Mouse (Mus musculus) lung, postnatal 0 days (tissue): ENCODE measurements around the gene Swt1. TPM values are rescaled to one million over a fixed set of nuclear protein-coding genes. Genes with fewer than 3 reads are reported as not detected.

ENCODE experiments used
- ATAC-seq: fragments of 200-750 bp; cut with Nextera tagmentation; 2 replicates; pipeline ENCODE4 v1.8.0; 2017; ENCODE audit warnings: moderate library complexity
- DNase-seq: peaks from one replicate; pipeline ENCODE4 v3.0.0-alpha.2; 2016; ENCODE audit warnings: low spot score
- H3K27ac ChIP-seq: fragments of 300-500 bp; sonication (generic); 2 replicates; pipeline ENCODE4 v1.5.1; 2014; ENCODE audit warnings: antibody characterized with exemption, mild to moderate bottlenecking, low read length, mixed read lengths
- H3K27me3 ChIP-seq: fragments of 300-500 bp; sonication (generic); replicated peaks from 2 replicates; pipeline ENCODE4 v1.6.1; 2014; ENCODE audit warnings: low read length, mixed read lengths; ENCODE audit not compliant: insufficient read depth
- H3K36me3 ChIP-seq: fragments of 300-500 bp; sonication (generic); 2 replicates; pipeline ENCODE4 v1.6.1; 2014; ENCODE audit warnings: low read length, mixed read lengths; ENCODE audit not compliant: insufficient read depth
- H3K4me1 ChIP-seq: fragments of 300-500 bp; sonication (generic); 2 replicates; pipeline ENCODE4 v1.6.1; 2014; ENCODE audit warnings: antibody characterized with exemption, low read depth, low read length, mixed read lengths; ENCODE audit not compliant: insufficient read depth
- H3K4me2 ChIP-seq: fragments of 300-500 bp; sonication (generic); replicated peaks from 2 replicates; pipeline ENCODE4 v1.6.1; 2014; ENCODE audit warnings: low read depth, mild to moderate bottlenecking, low read length, moderate library complexity, mixed read lengths
- H3K4me3 ChIP-seq: fragments of 300-500 bp; sonication (generic); 2 replicates; pipeline ENCODE4 v1.5.1; 2014; ENCODE audit warnings: low read depth, low read length
- H3K9ac ChIP-seq: fragments of 300-500 bp; sonication (generic); replicated peaks from 2 replicates; pipeline ENCODE4 v1.6.1; 2014; ENCODE audit warnings: low read depth, mild to moderate bottlenecking
- H3K9me3 ChIP-seq: fragments of 300-500 bp; sonication (generic); 2 replicates; pipeline ENCODE4 v1.6.1; 2016; ENCODE audit warnings: low read length, mixed read lengths
- CTCF ChIP-seq: IDR thresholded peaks from 2 replicates; pipeline ENCODE4 v1.5.1; 2016; ENCODE audit warnings: antibody characterized with exemption, mild to moderate bottlenecking
- EP300 ChIP-seq: IDR thresholded peaks from 2 replicates; pipeline ENCODE4 v1.6.1; 2016; ENCODE audit warnings: antibody characterized with exemption, mild to moderate bottlenecking, control low read depth
- WGBS: fragments of 180-500 bp; shearing (Covaris S2); extraction: QIAGEN DNeasy Blood & Tissue Kit; methylation state at CpG from one replicate; pipeline ENCODE4 v1.1.7; 2014; 5-methylcytosine and 5-hydroxymethylcytosine counted together
- polyA plus RNA-seq: library from polyadenylated mRNA; unstranded; fragments of >200 nt; fragmentation: Nextera tagmentation; extraction: Ambion mirVana; gene quantifications from 2 replicates; pipeline ENCODE4 v1.2.1, GENCODE M21; 2015

The Swt1 gene
- polyA plus RNA-seq, 1 experiment from 2014 or later, result 92.6 TPM

GRCm38 (mm10) chr1:151338941-151339340 is 89.3 kb downstream of the Swt1 start:
- 50% methylated on average over 2 of the region's 2 CpGs for WGBS
- H3K4me1 ChIP-seq, result peaks cover 3% of the 10 kb centered on the region; the same call in 1 of the 2 replicates
- no peaks in the 10 kb centered on the region for H3K36me3 ChIP-seq
- H3K27ac ChIP-seq, result no peak overlapping the region
- no peaks in the 10 kb centered on the region for H3K27me3 ChIP-seq
- no peak overlapping the region for H3K4me3 ChIP-seq
- ATAC-seq (peak; percentile 26; the same call in 1 of the 2 replicates), DNase-seq (peak; percentile 44)
- H3K9me3 ChIP-seq, result no peaks in the 10 kb centered on the region
- H3K9ac ChIP-seq, result no peak overlapping the region
- no peak overlapping the region for H3K4me2 ChIP-seq
- no peak for TF ChIP-seq CTCF
- TF ChIP-seq EP300, result no peak

- H3K4me3 ChIP-seq, result no peak overlapping the region
- H3K27ac ChIP-seq, result no peak overlapping the region
- H3K4me2 ChIP-seq, result no peak overlapping the region
- H3K27me3 ChIP-seq, result no peaks in the 10 kb centered on the region
- H3K36me3 ChIP-seq, result no peaks in the 10 kb centered on the region
- TF ChIP-seq EP300, result no peak
- TF ChIP-seq CTCF, result no peak
- H3K9me3 ChIP-seq, result no peaks in the 10 kb centered on the region
- no peak overlapping the region for H3K9ac ChIP-seq
- DNase-seq (no peak), ATAC-seq (0 out of 2 replicates have a peak, but pooled peaks have one; percentile 13)
- peaks cover 3% of the 10 kb centered on the region; the same call in 1 of the 2 replicates for H3K4me1 ChIP-seq
These were observed 90.0 kb downstream of the Swt1 start for GRCm38 (mm10) chr1:151338234-151338633.

GRCm38 (mm10) chr1:151332819-151333218 is 95.4 kb downstream of the Swt1 start:
- 83% methylated on average over 3 of the region's 3 CpGs for WGBS
- TF ChIP-seq EP300, result no peak
- no peak for TF ChIP-seq CTCF
- H3K4me3 ChIP-seq, result no peak overlapping the region

GRCm38 (mm10) chr1:151329601-151330000 is 98.7 kb downstream of the Swt1 start:
- Histone ChIP-seq H3K4me1 (no peaks in the 10 kb centered on the region), H3K27ac (no peak overlapping the region), H3K4me2 (no peak overlapping the region), H3K4me3 (no peak overlapping the region), H3K36me3 (no peaks in the 10 kb centered on the region), H3K27me3 (no peaks in the 10 kb centered on the region), H3K9me3 (no peaks in the 10 kb centered on the region), H3K9ac (no peak overlapping the region)
- no peak for DNase-seq
- ATAC-seq, result no peak
- TF ChIP-seq CTCF (no peak), EP300 (no peak)
- WGBS, result 71% methylated on average over 7 of the region's 7 CpGs

More at GRCm38 (mm10) chr1:151332819-151333218, 95.4 kb downstream of the Swt1 start:
- Histone ChIP-seq H3K9me3 (no peaks in the 10 kb centered on the region), H3K9ac (no peak overlapping the region), H3K27me3 (no peaks in the 10 kb centered on the region), H3K4me1 (no peaks in the 10 kb centered on the region), H3K4me2 (no peak overlapping the region), H3K36me3 (no peaks in the 10 kb centered on the region), H3K27ac (no peak overlapping the region)
- ATAC-seq (no peak), DNase-seq (no peak)

- 74% methylated on average over 14 of the region's 14 CpGs for WGBS
These were observed 99.7 kb downstream of the Swt1 start for GRCm38 (mm10) chr1:151328341-151329097.

GRCm38 (mm10) chr1:151325328-151325727 is 102.9 kb downstream of the Swt1 start:
- no peak overlapping the region for H3K27ac ChIP-seq
- no peaks in the 10 kb centered on the region for H3K36me3 ChIP-seq
- TF ChIP-seq CTCF (no peak), EP300 (no peak)
- no peaks in the 10 kb centered on the region for H3K4me1 ChIP-seq
- ATAC-seq (no peak), DNase-seq (no peak)
- H3K9ac ChIP-seq, result no peak overlapping the region
- no peak overlapping the region for H3K4me3 ChIP-seq
- H3K4me2 ChIP-seq, result no peak overlapping the region
- WGBS, result 54% methylated on average over 1 of the region's 1 CpGs
- no peaks in the 10 kb centered on the region for H3K27me3 ChIP-seq
- no peaks in the 10 kb centered on the region for H3K9me3 ChIP-seq

More at GRCm38 (mm10) chr1:151328341-151329097, 99.7 kb downstream of the Swt1 start:
- no peak overlapping the region for H3K4me2 ChIP-seq
- DNase-seq (no peak), ATAC-seq (no peak)
- H3K4me3 ChIP-seq, result no peak overlapping the region
- no peak for TF ChIP-seq CTCF
- no peak for TF ChIP-seq EP300
- no peaks in the 10 kb centered on the region for H3K9me3 ChIP-seq
- no peaks in the 10 kb centered on the region for H3K36me3 ChIP-seq
- H3K9ac ChIP-seq, result no peak overlapping the region
- no peaks in the 10 kb centered on the region for H3K27me3 ChIP-seq
- no peaks in the 10 kb centered on the region for H3K4me1 ChIP-seq
- no peak overlapping the region for H3K27ac ChIP-seq
